Mouse (Mus musculus) inflammation-experienced regulatory T-cells, adult 6 months (primary cell): Measurements from ENCODE around the gene E330034G19Rik. TPM values are rescaled to one million over a fixed set of nuclear protein-coding genes. Genes with fewer than 3 reads are reported as not detected.
"Not testable (repeated sequence)": the region's sequence is repeated elsewhere in the genome, so short reads cannot be mapped to it uniquely, and the experiment has no call there.

Source experiments
- ATAC-seq: one replicate; pipeline ENCODE4 v1.8.0; 2017
- polyA plus RNA-seq, 3 experiments: library from polyadenylated mRNA; unstranded; fragments of 100-300 nt; shearing (Covaris generic); gene quantifications; one replicate each; pipeline ENCODE4 v1.2.1; 2017

Gene E330034G19Rik
- polyA plus RNA-seq: not detected

- no peak for ATAC-seq
These were observed at the start of gene E330034G19Rik for GRCm38 (mm10) chr14:24292914-24293313. Gene E330034G19Rik (plus strand): TSS chr14:24293214.

- ATAC-seq: no peak
These were observed 48.5 kb upstream of the E330034G19Rik start for GRCm38 (mm10) chr14:24244330-24245176.

GRCm38 (mm10) chr14:24245177-24246081 lies 47.6 kb upstream of the E330034G19Rik start, which contains the start of gene Dlg5:
Gene Dlg5 (minus strand): TSS chr14:24245920.
- no peak for ATAC-seq

GRCm38 (mm10) chr14:24249926-24250325 lies 43.1 kb upstream of the E330034G19Rik start:
- no peak for ATAC-seq

- ATAC-seq: no peak
These were observed 41.7 kb upstream of the E330034G19Rik start for GRCm38 (mm10) chr14:24251326-24251725.

GRCm38 (mm10) chr14:24253611-24254202 lies 39.3 kb upstream of the E330034G19Rik start:
- ATAC-seq: no peak

- ATAC-seq: no peak
These were observed 37.1 kb upstream of the E330034G19Rik start for GRCm38 (mm10) chr14:24255956-24256355.

- ATAC-seq: no peak
These were observed 32.6 kb upstream of the E330034G19Rik start for GRCm38 (mm10) chr14:24260391-24260790.

- ATAC-seq: no peak
These were observed 30.6 kb upstream of the E330034G19Rik start for GRCm38 (mm10) chr14:24262382-24262781.

- no peak for ATAC-seq
These were observed 30.1 kb upstream of the E330034G19Rik start for GRCm38 (mm10) chr14:24262915-24263314.

- no peak for ATAC-seq
These were observed 23.4 kb upstream of the E330034G19Rik start for GRCm38 (mm10) chr14:24269571-24269970.

- ATAC-seq: no peak
These were observed 19.4 kb upstream of the E330034G19Rik start for GRCm38 (mm10) chr14:24273575-24273974.

GRCm38 (mm10) chr14:24275534-24275933 lies 17.5 kb upstream of the E330034G19Rik start:
- no peak for ATAC-seq

- no peak for ATAC-seq
These were observed 11.7 kb upstream of the E330034G19Rik start for GRCm38 (mm10) chr14:24281278-24281677.

GRCm38 (mm10) chr14:24282276-24282675 lies 10.7 kb upstream of the E330034G19Rik start:
- no peak for ATAC-seq

GRCm38 (mm10) chr14:24286136-24286535 lies 6.9 kb upstream of the E330034G19Rik start:
- ATAC-seq: no peak

GRCm38 (mm10) chr14:24290726-24291125 lies 2.3 kb upstream of the E330034G19Rik start:
- ATAC-seq: no peak

GRCm38 (mm10) chr14:24293631-24294030 lies 617 bp downstream of the E330034G19Rik start:
- no peak for ATAC-seq

- ATAC-seq: not testable (repeated sequence)
These were observed 9.1 kb downstream of the E330034G19Rik start for GRCm38 (mm10) chr14:24302126-24302525.

GRCm38 (mm10) chr14:24306667-24307066 lies 13.7 kb downstream of the E330034G19Rik start:
- ATAC-seq: no peak

GRCm38 (mm10) chr14:24307146-24307545 lies 14.1 kb downstream of the E330034G19Rik start:
- ATAC-seq: no peak

GRCm38 (mm10) chr14:24311110-24311509 lies 18.1 kb downstream of the E330034G19Rik start:
- no peak for ATAC-seq

- not testable (repeated sequence) for ATAC-seq
These were observed 54.0 kb downstream of the E330034G19Rik start for GRCm38 (mm10) chr14:24347007-24347406.
